Mouse (Mus musculus) embryonic facial prominence, embryonic 15.5 days (tissue): ENCODE results near the gene Rgs5. TPM values are rescaled to one million over a fixed set of nuclear protein-coding genes. Genes with fewer than 3 reads are reported as not detected.

Experiments
- ATAC-seq: fragments of 200-750 bp; cut with Nextera tagmentation; 2 replicates; pipeline ENCODE4 v1.8.0; 2017; ENCODE audit warnings: low read depth, moderate TSS enrichment; ENCODE audit not compliant: insufficient number of reproducible peaks, low FRiP score, low TSS enrichment
- H3K27ac ChIP-seq: fragments of 300-500 bp; sonication (generic); replicated peaks from 2 replicates; pipeline ENCODE4 v1.5.1; 2015; ENCODE audit warnings: mild to moderate bottlenecking, inconsistent platforms
- H3K27me3 ChIP-seq: fragments of 300-500 bp; sonication (generic); 2 replicates; pipeline ENCODE4 v1.6.1; 2015; ENCODE audit warnings: inconsistent platforms
- H3K36me3 ChIP-seq: fragments of 300-500 bp; sonication (generic); 2 replicates; pipeline ENCODE4 v1.6.1; 2015; ENCODE audit warnings: mild to moderate bottlenecking, inconsistent platforms
- H3K4me1 ChIP-seq: fragments of 300-500 bp; sonication (generic); 2 replicates; pipeline ENCODE4 v1.6.1; 2015; ENCODE audit warnings: inconsistent platforms
- H3K4me2 ChIP-seq: fragments of 300-500 bp; sonication (generic); replicated peaks from 2 replicates; pipeline ENCODE4 v1.6.1; 2015; ENCODE audit warnings: mild to moderate bottlenecking, inconsistent platforms
- H3K4me3 ChIP-seq: fragments of 300-500 bp; sonication (generic); replicated peaks from 2 replicates; pipeline ENCODE4 v1.5.1; 2015; ENCODE audit warnings: mild to moderate bottlenecking, inconsistent platforms
- H3K9ac ChIP-seq: fragments of 300-500 bp; sonication (generic); 2 replicates; pipeline ENCODE4 v1.6.1; 2015; ENCODE audit warnings: inconsistent platforms
- H3K9me3 ChIP-seq: fragments of 300-500 bp; sonication (generic); replicated peaks from 2 replicates; pipeline ENCODE4 v1.6.1; 2016; ENCODE audit warnings: inconsistent platforms
- WGBS: fragments of 180-500 bp; shearing (Covaris S2); methylation state at CpG from one replicate; pipeline ENCODE4 v1.1.7; 2015; 5-methylcytosine and 5-hydroxymethylcytosine counted together
- polyA plus RNA-seq: library from polyadenylated mRNA; unstranded; fragments of >200 nt; fragmentation: Nextera tagmentation; extraction: Ambion mirVana; gene quantifications from 2 replicates; pipeline ENCODE4 v1.2.1, GENCODE M21; 2015

Gene Rgs5
- polyA plus RNA-seq, 1 experiment from 2014 or later: 11.6 TPM

DNA sequence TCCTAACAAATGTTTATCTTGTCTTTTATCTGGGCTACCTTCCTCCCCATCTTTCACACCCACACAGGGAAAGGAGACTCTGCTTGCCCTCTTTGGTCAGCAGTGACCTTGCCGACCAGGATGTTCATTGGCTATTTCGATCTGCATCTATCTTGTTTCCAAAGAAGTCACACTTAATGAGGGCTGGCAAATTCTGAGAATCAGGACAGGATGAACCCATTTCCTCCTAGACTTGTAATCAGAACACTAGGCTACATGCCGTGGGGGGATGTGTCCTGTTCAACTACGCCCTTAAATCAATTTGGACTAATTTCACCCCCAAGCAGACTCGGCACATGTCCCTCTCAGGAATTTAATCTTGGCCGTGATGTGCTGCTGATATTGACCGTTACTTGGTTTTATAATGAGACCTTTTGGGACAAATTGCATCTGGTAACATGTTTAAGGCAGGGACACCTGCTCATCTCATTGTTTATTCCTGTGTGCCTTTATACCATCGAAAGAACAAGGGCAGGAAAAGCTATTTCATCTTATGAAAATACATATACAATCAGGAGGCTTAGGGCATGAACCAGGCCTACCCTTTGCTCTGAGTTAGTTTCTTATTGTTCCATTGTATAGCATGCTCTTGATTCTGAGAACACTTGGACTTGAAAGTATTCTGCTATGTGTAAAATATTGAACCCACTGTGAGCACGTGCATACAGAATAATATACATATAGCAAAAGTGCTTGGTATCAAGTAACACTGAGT, 25.3 kb downstream of the Rgs5 start:
- Histone ChIP-seq H3K36me3 (no peaks in the 10 kb centered on the region), H3K27ac (no peak overlapping the region), H3K4me2 (no peak overlapping the region), H3K9ac (no peak overlapping the region), H3K9me3 (no peaks in the 10 kb centered on the region), H3K4me1 (no peaks in the 10 kb centered on the region), H3K4me3 (no peak overlapping the region), H3K27me3 (no peaks in the 10 kb centered on the region)
- WGBS: 79% methylated on average over 9 of the region's 9 CpGs
- ATAC-seq: no peak

DNA sequence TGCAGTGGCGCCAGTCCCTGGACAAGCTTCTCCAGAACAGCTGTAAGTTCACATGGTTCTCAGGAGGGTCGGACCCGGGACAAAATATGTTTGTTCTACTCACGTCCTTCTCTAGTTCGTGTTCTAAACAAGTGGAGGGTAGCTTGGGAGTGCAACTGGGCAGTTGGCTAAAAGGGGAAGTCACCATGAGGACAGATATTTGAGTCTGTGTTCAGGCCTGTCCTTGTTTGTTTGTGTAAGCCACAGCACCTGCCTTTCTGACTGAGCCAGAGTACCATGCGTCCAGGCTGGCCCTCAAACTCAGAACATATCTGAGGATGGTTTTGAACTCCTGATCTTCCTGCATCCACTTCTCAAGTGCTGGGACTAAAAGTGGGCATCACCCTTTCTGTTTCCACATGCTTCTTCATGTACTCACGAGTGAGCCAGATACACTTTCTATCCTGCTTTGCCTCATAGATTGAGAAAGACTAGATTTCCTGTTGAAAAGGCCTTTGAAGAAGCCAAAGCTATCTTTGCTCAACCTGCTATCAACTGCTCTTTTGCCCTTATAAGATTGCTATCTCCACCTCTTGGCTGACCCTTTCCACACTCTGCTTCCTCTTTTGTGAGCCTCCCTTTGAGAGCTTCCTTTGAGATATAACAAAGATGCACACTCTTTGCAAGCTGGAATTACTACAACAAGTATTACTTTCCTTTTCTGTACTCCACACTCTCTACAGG, 27.6 kb downstream of the Rgs5 start:
- ATAC-seq: no peak
- Histone ChIP-seq H3K9ac (no peak overlapping the region), H3K36me3 (no peaks in the 10 kb centered on the region), H3K4me3 (no peak overlapping the region), H3K4me1 (no peaks in the 10 kb centered on the region), H3K27ac (no peak overlapping the region), H3K9me3 (no peaks in the 10 kb centered on the region), H3K27me3 (no peaks in the 10 kb centered on the region), H3K4me2 (no peak overlapping the region)
- WGBS: 81% methylated on average over 7 of the region's 7 CpGs

DNA sequence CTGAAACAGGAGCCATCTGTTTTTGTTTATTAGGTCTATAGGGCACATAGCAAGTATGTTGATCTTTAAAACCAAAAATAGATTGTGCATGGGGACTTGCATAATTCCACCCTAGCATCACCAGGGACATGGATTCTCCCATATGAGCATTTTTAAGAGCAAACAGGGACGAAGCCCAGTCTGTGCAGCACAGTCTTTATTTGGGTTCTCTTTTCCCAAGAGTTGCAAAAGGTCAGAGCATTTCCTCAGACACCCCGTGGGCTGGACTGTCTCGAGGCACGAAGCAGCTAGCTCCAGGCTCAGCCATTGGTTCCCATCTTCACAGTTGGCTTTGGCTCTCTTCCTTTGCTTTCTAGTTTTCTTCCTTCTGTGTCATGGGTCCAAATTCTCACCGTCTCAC, 30.0 kb downstream of the Rgs5 start:
- H3K4me1 ChIP-seq: no peaks in the 10 kb centered on the region
- WGBS: 56% methylated on average over 5 of the region's 5 CpGs
- H3K9ac ChIP-seq: no peak overlapping the region
- H3K36me3 ChIP-seq: no peaks in the 10 kb centered on the region
- no peaks in the 10 kb centered on the region for H3K9me3 ChIP-seq
- no peak overlapping the region for H3K27ac ChIP-seq
- no peak for ATAC-seq
- H3K4me3 ChIP-seq: no peak overlapping the region
- no peak overlapping the region for H3K4me2 ChIP-seq
- no peaks in the 10 kb centered on the region for H3K27me3 ChIP-seq

DNA sequence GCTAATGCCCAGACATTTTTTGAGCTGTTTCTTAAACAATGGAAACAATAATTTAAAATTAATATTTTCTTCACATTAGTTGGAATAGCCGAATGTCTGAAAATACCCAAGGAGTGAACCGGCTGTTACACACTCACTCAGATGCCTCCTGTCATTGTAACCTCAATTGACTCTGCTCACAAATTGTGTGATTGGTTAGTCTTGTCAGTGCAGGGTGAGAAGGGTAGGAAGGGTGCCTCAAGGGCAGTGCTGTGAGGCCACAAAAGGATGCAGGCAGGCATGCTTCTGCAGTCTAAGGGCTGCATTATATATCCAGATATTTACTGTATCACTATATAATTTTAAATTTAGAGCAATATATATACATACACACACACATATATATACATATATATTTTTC, 37.7 kb downstream of the Rgs5 start:
- H3K36me3 ChIP-seq: no peaks in the 10 kb centered on the region
- H3K27me3 ChIP-seq: no peaks in the 10 kb centered on the region
- H3K9ac ChIP-seq: no peak overlapping the region
- no peak overlapping the region for H3K4me2 ChIP-seq
- 66% methylated on average over 2 of the region's 2 CpGs for WGBS
- H3K27ac ChIP-seq: no peak overlapping the region
- no peak overlapping the region for H3K4me3 ChIP-seq
- H3K9me3 ChIP-seq: no peaks in the 10 kb centered on the region
- no peak for ATAC-seq
- no peaks in the 10 kb centered on the region for H3K4me1 ChIP-seq

DNA sequence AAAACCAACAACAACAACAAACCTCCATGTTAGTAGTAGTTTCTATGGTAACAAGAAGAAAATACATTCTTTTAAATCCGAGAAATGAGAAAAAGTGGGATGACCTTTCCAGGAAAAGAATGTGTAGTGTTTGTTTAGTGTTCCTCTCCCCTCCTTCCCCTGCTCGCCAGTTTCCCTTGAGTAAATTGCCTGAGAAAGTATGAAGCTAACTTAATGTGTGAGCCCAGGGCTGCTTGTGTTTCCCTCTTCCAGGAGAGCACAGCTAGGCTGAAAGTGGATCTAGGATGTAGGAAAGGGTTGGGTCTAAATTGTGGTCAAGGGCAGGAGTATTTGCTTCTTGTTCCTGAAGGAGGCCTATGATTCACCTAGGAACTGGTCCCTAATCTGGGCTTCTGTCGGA, 38.2 kb downstream of the Rgs5 start:
- H3K36me3 ChIP-seq: no peaks in the 10 kb centered on the region
- H3K9me3 ChIP-seq: no peaks in the 10 kb centered on the region
- H3K27ac ChIP-seq: no peak overlapping the region
- 55% methylated on average over 3 of the region's 3 CpGs for WGBS
- H3K4me3 ChIP-seq: no peak overlapping the region
- no peaks in the 10 kb centered on the region for H3K4me1 ChIP-seq
- ATAC-seq: no peak; the same call in 1 of the 2 replicates
- H3K9ac ChIP-seq: no peak overlapping the region
- H3K27me3 ChIP-seq: no peaks in the 10 kb centered on the region
- no peak overlapping the region for H3K4me2 ChIP-seq

DNA sequence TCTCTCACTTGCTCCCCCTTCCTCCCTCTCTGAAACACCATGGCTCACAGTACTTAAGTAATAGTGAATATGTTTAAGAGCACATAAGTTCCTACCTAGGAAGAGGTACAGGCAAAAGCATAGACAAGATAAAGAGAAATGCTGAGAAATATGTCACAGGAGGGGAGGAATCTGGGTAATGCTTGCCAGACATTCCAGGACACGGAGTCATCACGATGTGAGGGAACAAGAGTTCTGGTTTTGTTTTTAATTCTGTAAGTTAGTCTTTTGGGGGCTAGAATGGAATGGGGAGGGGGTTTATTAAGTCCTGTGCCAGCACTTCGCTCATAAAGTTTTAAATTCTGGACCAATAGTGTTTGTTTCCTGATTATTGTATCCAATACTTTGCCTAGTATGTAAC, 40.1 kb downstream of the Rgs5 start:
- Histone ChIP-seq H3K9me3 (no peaks in the 10 kb centered on the region), H3K9ac (no peak overlapping the region), H3K36me3 (no peaks in the 10 kb centered on the region), H3K4me1 (no peaks in the 10 kb centered on the region), H3K4me3 (no peak overlapping the region), H3K27me3 (no peaks in the 10 kb centered on the region), H3K27ac (no peak overlapping the region), H3K4me2 (no peak overlapping the region)
- 44% methylated on average over 3 of the region's 3 CpGs for WGBS
- ATAC-seq: no peak

DNA sequence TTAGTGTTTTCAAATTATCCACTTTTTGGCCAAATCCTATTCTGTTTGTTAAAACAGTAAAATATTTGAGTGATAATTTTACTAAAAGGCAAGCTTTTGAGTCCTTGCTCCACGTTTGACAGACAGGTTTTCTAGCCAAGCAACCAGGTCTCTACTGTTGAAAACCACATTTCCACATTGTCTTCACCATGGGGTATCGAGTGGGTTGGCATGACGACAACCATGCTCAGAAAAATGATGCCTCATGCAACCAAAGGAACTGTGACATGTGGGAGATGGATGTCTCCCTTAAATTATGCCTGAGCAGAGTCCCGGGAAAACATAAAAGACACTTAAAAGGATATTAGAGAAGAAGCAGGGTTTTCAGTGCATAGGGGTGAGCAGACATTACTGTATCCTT, 41.9 kb downstream of the Rgs5 start:
- Histone ChIP-seq H3K9ac (no peak overlapping the region), H3K27me3 (no peaks in the 10 kb centered on the region), H3K9me3 (no peaks in the 10 kb centered on the region), H3K4me3 (no peak overlapping the region), H3K27ac (no peak overlapping the region), H3K36me3 (no peaks in the 10 kb centered on the region), H3K4me1 (no peaks in the 10 kb centered on the region), H3K4me2 (no peak overlapping the region)
- ATAC-seq: no peak
- WGBS: 79% methylated on average over 4 of the region's 4 CpGs

DNA sequence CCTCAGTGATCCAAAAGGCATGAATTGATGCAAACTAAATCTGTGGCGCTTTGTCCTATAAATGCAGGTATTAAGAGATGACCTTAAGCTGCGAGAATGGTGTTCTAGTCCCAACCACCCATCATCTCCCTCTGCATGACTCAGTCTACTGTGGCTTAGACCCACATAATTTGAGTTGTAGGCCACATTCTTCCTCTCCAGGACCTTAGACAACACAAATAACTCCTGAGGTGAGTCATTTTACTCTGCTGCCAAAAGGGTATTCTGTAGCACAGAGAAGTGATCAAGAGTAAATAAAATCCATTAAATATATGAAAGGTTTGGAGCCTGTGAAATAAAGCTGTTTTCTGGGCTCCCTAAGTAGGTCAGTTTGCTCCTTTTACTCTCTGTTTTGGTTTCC, 43.9 kb downstream of the Rgs5 start:
- Histone ChIP-seq H3K27ac (no peak overlapping the region), H3K4me3 (no peak overlapping the region), H3K4me1 (no peaks in the 10 kb centered on the region), H3K36me3 (no peaks in the 10 kb centered on the region), H3K4me2 (no peak overlapping the region), H3K9ac (no peak overlapping the region), H3K27me3 (no peaks in the 10 kb centered on the region), H3K9me3 (no peaks in the 10 kb centered on the region)
- ATAC-seq: no peak
- 86% methylated on average over 2 of the region's 2 CpGs for WGBS

DNA sequence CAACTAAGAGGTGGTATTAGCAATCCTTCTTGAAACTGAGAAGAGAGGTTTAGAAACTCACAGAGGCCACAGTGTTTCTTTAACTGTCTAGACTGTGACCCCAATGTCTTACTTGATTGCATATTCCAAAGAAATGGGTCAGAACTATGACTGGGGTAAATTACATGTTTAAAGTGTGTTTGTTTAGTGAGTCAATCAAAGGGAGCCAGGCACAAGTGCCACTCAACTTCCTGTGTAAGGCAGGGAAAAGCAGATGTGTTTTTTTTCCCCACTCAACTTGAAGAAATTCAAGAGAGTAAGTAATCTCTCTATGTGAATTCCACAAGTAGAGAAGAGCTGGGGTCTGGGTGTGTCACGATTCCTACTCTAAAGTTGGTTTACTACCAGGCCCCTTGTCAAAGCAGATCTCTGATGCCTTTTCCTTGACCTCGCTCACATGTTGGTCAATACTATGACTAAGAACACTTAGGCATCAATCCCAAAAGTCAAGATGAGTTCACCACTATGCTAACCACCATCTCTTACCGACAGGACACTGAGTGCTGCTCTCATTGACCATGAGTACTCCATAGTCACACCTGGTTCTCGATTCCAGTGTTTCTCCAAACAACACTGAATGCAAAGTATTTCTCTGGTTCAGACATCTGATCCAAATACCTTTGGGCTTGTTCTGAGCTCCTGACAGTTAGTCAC, 49.2 kb downstream of the Rgs5 start:
- Histone ChIP-seq H3K4me3 (no peak overlapping the region), H3K4me1 (no peaks in the 10 kb centered on the region), H3K4me2 (no peak overlapping the region), H3K9ac (no peak overlapping the region), H3K9me3 (no peaks in the 10 kb centered on the region), H3K27me3 (no peaks in the 10 kb centered on the region), H3K36me3 (no peaks in the 10 kb centered on the region), H3K27ac (no peak overlapping the region)
- WGBS: 85% methylated on average over 4 of the region's 4 CpGs
- no peak for ATAC-seq

DNA sequence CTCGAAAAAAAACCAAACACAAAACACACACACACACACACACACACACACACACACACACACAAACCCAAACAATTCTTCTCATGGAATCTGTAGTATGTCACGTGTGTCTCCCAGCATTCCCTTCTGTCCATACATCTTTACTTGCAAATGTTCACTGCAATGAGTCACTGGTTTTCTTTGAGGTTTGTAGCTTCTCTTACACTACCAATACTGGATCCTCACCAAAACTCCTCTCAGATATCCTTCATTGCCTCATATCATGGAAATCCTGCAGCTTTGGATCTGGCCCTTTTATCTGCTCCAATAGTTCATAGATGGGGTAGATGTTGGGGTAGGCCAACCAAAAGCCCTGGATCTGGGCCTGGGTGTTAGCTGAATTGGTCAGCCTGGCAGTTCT, 66.5 kb downstream of the Rgs5 start:
- H3K36me3 ChIP-seq: no peaks in the 10 kb centered on the region
- no peak overlapping the region for H3K27ac ChIP-seq
- 63% methylated on average over 2 of the region's 2 CpGs for WGBS
- no peak for ATAC-seq
- no peak overlapping the region for H3K4me3 ChIP-seq
- H3K9ac ChIP-seq: no peak overlapping the region
- no peak overlapping the region for H3K4me2 ChIP-seq
- H3K4me1 ChIP-seq: no peaks in the 10 kb centered on the region
- no peaks in the 10 kb centered on the region for H3K9me3 ChIP-seq
- H3K27me3 ChIP-seq: no peaks in the 10 kb centered on the region

DNA sequence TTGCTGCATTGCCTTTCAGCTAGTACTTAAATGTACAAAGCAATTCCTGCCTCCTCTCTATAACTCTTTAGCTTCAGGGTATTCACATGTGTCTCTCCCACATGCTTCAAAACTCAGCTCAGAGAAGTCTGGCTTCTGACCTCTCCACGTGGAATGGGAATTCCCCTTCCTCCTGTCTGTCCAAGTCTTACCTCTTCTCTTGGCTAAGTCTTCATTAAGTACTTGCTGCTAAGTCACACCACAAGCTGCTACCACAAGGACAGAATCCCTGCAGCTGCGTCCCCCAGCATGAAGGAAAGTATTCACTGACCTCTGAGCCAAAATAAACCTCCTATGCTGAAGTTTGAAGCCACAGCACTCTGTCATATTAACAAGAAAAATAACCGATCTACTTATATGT, 71.0 kb downstream of the Rgs5 start:
- Histone ChIP-seq H3K27ac (no peak overlapping the region), H3K4me3 (no peak overlapping the region), H3K9me3 (no peaks in the 10 kb centered on the region), H3K27me3 (no peaks in the 10 kb centered on the region), H3K4me1 (no peaks in the 10 kb centered on the region), H3K36me3 (no peaks in the 10 kb centered on the region), H3K9ac (no peak overlapping the region), H3K4me2 (no peak overlapping the region)
- ATAC-seq: no peak
- 64% methylated on average over 3 of the region's 3 CpGs for WGBS
